Mouse (Mus musculus) MEL (cell line): ENCODE measurements around the gene Sept9. TPM values are rescaled to one million over a fixed set of nuclear protein-coding genes. Genes with fewer than 3 reads are reported as not detected.

Source experiments
- DNase-seq: peaks from one replicate; pipeline ENCODE4 v3.0.0; 2011; ENCODE audit warnings: low read depth, low spot score
- H3K27ac ChIP-seq: 2 replicates; pipeline ENCODE4 v1.5.1; 2012; ENCODE audit warnings: low read depth, mild to moderate bottlenecking, control low read depth, low read length, moderate library complexity; ENCODE audit not compliant: control insufficient read depth
- H3K27me3 ChIP-seq, 2 experiments: fragments of 150-350 bp in 1 of 2; sonication (generic) in 1 of 2; 2 replicates each; pipeline ENCODE4 v1.6.1; 2012; ENCODE audit warnings: low read length in 2 of 2, mild to moderate bottlenecking in 2 of 2, improper control_type of control experiment in 1 of 2, moderate library complexity in 1 of 2; ENCODE audit not compliant: insufficient read depth in 2 of 2, control insufficient read depth in 1 of 2
- H3K36me3 ChIP-seq, 2 experiments: 2 replicates each; pipeline ENCODE4 v1.6.1; 2012 to 2014; ENCODE audit warnings: low read length in 2 of 2, improper control_type of control experiment in 1 of 2, inconsistent platforms in 1 of 2, mild to moderate bottlenecking in 1 of 2; ENCODE audit not compliant: insufficient read depth in 2 of 2, control insufficient read depth in 1 of 2
- H3K4me1 ChIP-seq, 2 experiments: fragments of 150-350 bp in 1 of 2; sonication (generic) in 1 of 2; 2 replicates each; pipeline ENCODE4 v1.6.1; 2012; ENCODE audit warnings: low read length in 2 of 2, improper control_type of control experiment in 1 of 2, mild to moderate bottlenecking in 1 of 2; ENCODE audit not compliant: insufficient read depth in 2 of 2, control insufficient read depth in 1 of 2
- H3K4me3 ChIP-seq, 2 experiments: fragments of 150-350 bp in 1 of 2; sonication (generic) in 1 of 2; 2 replicates each; pipeline ENCODE4 v1.5.1; 2012; ENCODE audit warnings: low read depth in 2 of 2, low read length in 2 of 2, mild to moderate bottlenecking in 2 of 2, moderate library complexity in 2 of 2, control low read depth in 1 of 2, improper control_type of control experiment in 1 of 2; ENCODE audit not compliant: control insufficient read depth in 1 of 2, insufficient read depth in 1 of 2
- H3K79me2 ChIP-seq: 2 replicates; pipeline ENCODE4 v1.6.1; 2012; ENCODE audit warnings: mild to moderate bottlenecking, low read length, moderate library complexity; ENCODE audit not compliant: control insufficient read depth, poor library complexity, insufficient read depth
- H3K9ac ChIP-seq: 2 replicates; pipeline ENCODE4 v1.6.1; 2012; ENCODE audit warnings: low read depth, mild to moderate bottlenecking, control low read depth, low read length, moderate library complexity; ENCODE audit not compliant: control insufficient read depth, poor library complexity, severe bottlenecking
- H3K9me3 ChIP-seq: fragments of 150-350 bp; sonication (generic); replicated peaks from 2 replicates; pipeline ENCODE4 v1.6.1; 2012; ENCODE audit warnings: mild to moderate bottlenecking, low read length, improper control_type of control experiment, moderate library complexity; ENCODE audit not compliant: insufficient read depth
- BHLHE40 ChIP-seq: IDR thresholded peaks from 2 replicates; pipeline ENCODE4 v1.6.1; 2012; ENCODE audit warnings: low read depth, mild to moderate bottlenecking, inconsistent platforms, low read length, improper control_type of control experiment, borderline replicate concordance
- CHD1 ChIP-seq: IDR thresholded peaks from 2 replicates; pipeline ENCODE4 v1.6.1; 2012; ENCODE audit warnings: low read depth, mild to moderate bottlenecking, inconsistent platforms, low read length, improper control_type of control experiment
- CHD2 ChIP-seq: IDR thresholded peaks from 2 replicates; pipeline ENCODE4 v1.6.1; 2011; ENCODE audit warnings: low read length, improper control_type of control experiment
- CTCF ChIP-seq, 3 experiments: IDR thresholded peaks in 2 of 3; conservative IDR thresholded peaks in 1 of 3; 2 replicates each; pipeline ENCODE4 v1.5.1; 2011 to 2012; ENCODE audit warnings: low read length in 3 of 3, low read depth in 2 of 3, mild to moderate bottlenecking in 2 of 3, improper control_type of control experiment in 1 of 3, inconsistent platforms in 1 of 3, mixed read lengths in 1 of 3, moderate library complexity in 1 of 3; ENCODE audit not compliant: control insufficient read depth in 1 of 3, insufficient read depth in 1 of 3, poor library complexity in 1 of 3, severe bottlenecking in 1 of 3
- E2F4 ChIP-seq: IDR thresholded peaks from 2 replicates; pipeline ENCODE4 v1.6.1; 2011; ENCODE audit warnings: low read depth, low read length, improper control_type of control experiment, borderline replicate concordance
- ELF1 ChIP-seq: IDR thresholded peaks from 2 replicates; pipeline ENCODE4 v1.6.1; 2014; ENCODE audit warnings: low read depth, mild to moderate bottlenecking, inconsistent platforms, low read length, improper control_type of control experiment, moderate library complexity
- EP300 ChIP-seq, 2 experiments: IDR thresholded peaks; 2 replicates each; pipeline ENCODE4 v1.6.1; 2011; ENCODE audit warnings: improper control_type of control experiment in 2 of 2, low read length in 2 of 2, low read depth in 1 of 2, mild to moderate bottlenecking in 1 of 2
- GABPA ChIP-seq: IDR thresholded peaks from 2 replicates; pipeline ENCODE4 v1.6.1; 2012; ENCODE audit warnings: low read depth, mild to moderate bottlenecking, inconsistent platforms, low read length, improper control_type of control experiment, moderate library complexity
- JUND ChIP-seq: IDR thresholded peaks from 2 replicates; pipeline ENCODE4 v1.6.1; 2011; ENCODE audit warnings: low read depth, mild to moderate bottlenecking, improper control_type of control experiment, low read length
- KAT2A ChIP-seq: conservative IDR thresholded peaks from 2 replicates; pipeline ENCODE4 v1.6.1; 2012; ENCODE audit warnings: low read depth, low read length, improper control_type of control experiment, inconsistent platforms
- MAFK ChIP-seq: IDR thresholded peaks from 2 replicates; pipeline ENCODE4 v1.6.1; 2011; ENCODE audit warnings: low read depth, mild to moderate bottlenecking, low read length, improper control_type of control experiment, borderline replicate concordance
- MAX ChIP-seq: IDR thresholded peaks from 2 replicates; pipeline ENCODE4 v1.6.1; 2011; ENCODE audit warnings: low read length, improper control_type of control experiment
- MAZ ChIP-seq: IDR thresholded peaks from 2 replicates; pipeline ENCODE4 v1.6.1; 2012; ENCODE audit warnings: low read depth, mild to moderate bottlenecking, inconsistent platforms, low read length, improper control_type of control experiment
- MXI1 ChIP-seq: IDR thresholded peaks from 2 replicates; pipeline ENCODE4 v1.6.1; 2011; ENCODE audit warnings: mild to moderate bottlenecking, low read depth, low read length, improper control_type of control experiment
- MYB ChIP-seq: IDR thresholded peaks from 2 replicates; pipeline ENCODE4 v1.6.1; 2011; ENCODE audit warnings: mild to moderate bottlenecking, low read depth, low read length, improper control_type of control experiment
- MYC ChIP-seq: IDR thresholded peaks from 2 replicates; pipeline ENCODE4 v1.6.1; 2011; ENCODE audit warnings: low read depth, mild to moderate bottlenecking, low read length, improper control_type of control experiment, moderate library complexity
- NELFE ChIP-seq: IDR thresholded peaks from 2 replicates; pipeline ENCODE4 v1.6.1; 2011; ENCODE audit warnings: low read depth, low read length, improper control_type of control experiment
- NRF1 ChIP-seq: IDR thresholded peaks from 2 replicates; pipeline ENCODE4 v1.6.1; 2014; ENCODE audit warnings: low read depth, mild to moderate bottlenecking, inconsistent platforms, low read length, improper control_type of control experiment, moderate library complexity; ENCODE audit not compliant: poor library complexity, insufficient read depth, severe bottlenecking
- POLR2A ChIP-seq, 2 experiments: IDR thresholded peaks; 2 replicates each; pipeline ENCODE4 v1.6.1; 2011 to 2012; ENCODE audit warnings: low read length in 2 of 2, mild to moderate bottlenecking in 2 of 2, control low read depth in 1 of 2, improper control_type of control experiment in 1 of 2, low read depth in 1 of 2, moderate library complexity in 1 of 2; ENCODE audit not compliant: control insufficient read depth in 1 of 2, insufficient read depth in 1 of 2, poor library complexity in 1 of 2
- POLR2AphosphoS2 ChIP-seq: IDR thresholded peaks from 2 replicates; pipeline ENCODE4 v1.6.1; 2011; ENCODE audit warnings: low read length, improper control_type of control experiment
- RAD21 ChIP-seq: IDR thresholded peaks from 2 replicates; pipeline ENCODE4 v1.6.1; 2011; ENCODE audit warnings: mild to moderate bottlenecking, low read depth, low read length, improper control_type of control experiment
- RCOR1 ChIP-seq: IDR thresholded peaks from 2 replicates; pipeline ENCODE4 v1.6.1; 2012; ENCODE audit warnings: low read depth, mild to moderate bottlenecking, inconsistent platforms, low read length, improper control_type of control experiment
- SIN3A ChIP-seq: IDR thresholded peaks from 2 replicates; pipeline ENCODE4 v1.6.1; 2012; ENCODE audit warnings: low read length, improper control_type of control experiment, inconsistent platforms
- SMC3 ChIP-seq: IDR thresholded peaks from 2 replicates; pipeline ENCODE4 v1.6.1; 2011; ENCODE audit warnings: low read depth, low read length, improper control_type of control experiment
- TAL1 ChIP-seq: IDR thresholded peaks from 2 replicates; pipeline ENCODE4 v1.6.1; 2012; ENCODE audit warnings: mild to moderate bottlenecking, inconsistent platforms, low read length, moderate library complexity, mixed read lengths
- TCF12 ChIP-seq: IDR thresholded peaks from 2 replicates; pipeline ENCODE4 v1.6.1; 2014; ENCODE audit warnings: low read depth, mild to moderate bottlenecking, inconsistent platforms, low read length, improper control_type of control experiment, moderate library complexity
- UBTF ChIP-seq: IDR thresholded peaks from 2 replicates; pipeline ENCODE4 v1.6.1; 2012; ENCODE audit warnings: low read depth, mild to moderate bottlenecking, inconsistent platforms, low read length, improper control_type of control experiment, moderate library complexity, borderline replicate concordance; ENCODE audit not compliant: insufficient read depth
- USF1 ChIP-seq: IDR thresholded peaks from 2 replicates; pipeline ENCODE4 v1.6.1; 2014; ENCODE audit warnings: low read depth, mild to moderate bottlenecking, inconsistent platforms, low read length, improper control_type of control experiment, moderate library complexity
- ZC3H11A ChIP-seq: IDR thresholded peaks from 2 replicates; pipeline ENCODE4 v1.6.1; 2012; ENCODE audit warnings: low read depth, mild to moderate bottlenecking, inconsistent platforms, low read length, improper control_type of control experiment
- ZKSCAN1 ChIP-seq: IDR thresholded peaks from 2 replicates; pipeline ENCODE4 v1.6.1; 2012; ENCODE audit warnings: low read depth, mild to moderate bottlenecking, inconsistent platforms, low read length, improper control_type of control experiment, moderate library complexity
- ZNF384 ChIP-seq: IDR thresholded peaks from 2 replicates; pipeline ENCODE4 v1.6.1; 2012; ENCODE audit warnings: low read depth, mild to moderate bottlenecking, inconsistent platforms, low read length, improper control_type of control experiment
- polyA plus RNA-seq, 2 experiments: library from polyadenylated mRNA; stranded (reverse) in 1 of 2; unstranded in 1 of 2; fragments of >175 nt in 1 of 2; fragments of >200 nt in 1 of 2; gene quantifications; 2 replicates each; pipeline versions ENCODE4 v1.2.1 to v1.2.4; 2012; ENCODE audit warnings: low replicate concordance in 2 of 2, low read depth in 1 of 2; ENCODE audit not compliant: insufficient read length in 2 of 2, insufficient read depth in 1 of 2, missing spikeins in 1 of 2
- total RNA-seq: library from RNA; depleted of rRNA; stranded (reverse); fragments of 300-350 nt; gene quantifications from 2 replicates; pipeline ENCODE4 v1.2.3, GENCODE M21; 2012

Gene Sept9
- total and polyA plus RNA-seq, 3 experiments, result 49.7 to 196 (median 163) TPM

GRCm38 (mm10) chr11:117292446-117292845 is 93.0 kb downstream of the Sept9 start (continued):
- TF ChIP-seq UBTF, result no peak
- TF ChIP-seq ZC3H11A, result peak; percentile 17; the same call in 1 of the 2 replicates
- peak; percentile 97 for TF ChIP-seq MAFK
- TF ChIP-seq EP300 (IDR thresholded peaks at IDR 0.05; ENCODE audit: low read depth in 1 of 2, low read length in 2 of 2), result peak; percentile 87 to 92
- TF ChIP-seq CHD2, result no peak
- TF ChIP-seq KAT2A, result no peak
- peak; percentile 88; the same call in 1 of the 2 replicates for TF ChIP-seq E2F4
- TF ChIP-seq POLR2A (IDR thresholded peaks at IDR 0.05; ENCODE audit: control insufficient read depth in 1 of 2, insufficient read depth in 1 of 2, low read depth in 1 of 2, low read length in 2 of 2, poor library complexity in 1 of 2), result no peak
- peak; percentile 85; the same call in 1 of the 2 replicates for TF ChIP-seq GABPA
- TF ChIP-seq RCOR1, result peak; percentile 69
- TF ChIP-seq RAD21, result no peak
- no peak for TF ChIP-seq JUND

GRCm38 (mm10) chr11:117295266-117295665 is 95.8 kb downstream of the Sept9 start:
- H3K27me3 ChIP-seq, result no peaks in the 10 kb centered on the region
- no peak overlapping the region for H3K27ac ChIP-seq
- no peak overlapping the region for H3K9ac ChIP-seq
- no peaks in the 10 kb centered on the region for H3K79me2 ChIP-seq
- no peak for DNase-seq
- H3K36me3 ChIP-seq, result peaks cover 0 to 12% of the 10 kb centered on the region in 2 experiments; a peak in 2 of 4 replicates
- peaks cover 11 to 22% of the 10 kb centered on the region in 2 experiments for H3K4me1 ChIP-seq
- no peaks in the 10 kb centered on the region for H3K9me3 ChIP-seq
- H3K4me3 ChIP-seq, result no peak overlapping the region
- TF ChIP-seq BHLHE40, result no peak
- TF ChIP-seq MXI1, result no peak
- TF ChIP-seq POLR2AphosphoS2, result no peak
- no peak for TF ChIP-seq MYB
- no peak for TF ChIP-seq SIN3A
- no peak for TF ChIP-seq MAZ
- no peak for TF ChIP-seq TCF12
- no peak for TF ChIP-seq MAX

GRCm38 (mm10) chr11:117296116-117296499 is 96.6 kb downstream of the Sept9 start:
- Histone ChIP-seq H3K27me3 (no peaks in the 10 kb centered on the region), H3K36me3 (peaks cover 0 to 12% of the 10 kb centered on the region in 2 experiments; a peak in 2 of 4 replicates), H3K27ac (no peak overlapping the region), H3K9ac (no peak overlapping the region), H3K4me1 (peaks cover 11 to 22% of the 10 kb centered on the region in 2 experiments), H3K4me3 (no peak overlapping the region), H3K9me3 (no peaks in the 10 kb centered on the region), H3K79me2 (no peaks in the 10 kb centered on the region)
- TF ChIP-seq MYC, result no peak
- no peak for TF ChIP-seq POLR2A (IDR thresholded peaks at IDR 0.05; ENCODE audit: control insufficient read depth in 1 of 2, insufficient read depth in 1 of 2, low read depth in 1 of 2, low read length in 2 of 2, poor library complexity in 1 of 2)
- no peak for TF ChIP-seq ZKSCAN1
- no peak for TF ChIP-seq NRF1
- TF ChIP-seq RCOR1, result no peak
- TF ChIP-seq E2F4, result no peak
- TF ChIP-seq NELFE, result no peak
- no peak for TF ChIP-seq SMC3
- no peak for TF ChIP-seq ELF1
- TF ChIP-seq CHD1, result no peak
- TF ChIP-seq MAZ, result no peak
- no peak for TF ChIP-seq CTCF (IDR thresholded peaks at IDR 0.05 in 2 of 3, conservative IDR thresholded peaks at IDR 0.05 in 1 of 3; ENCODE audit: control insufficient read depth in 1 of 3, insufficient read depth in 1 of 3, low read depth in 2 of 3, low read length in 3 of 3, poor library complexity in 1 of 3, severe bottlenecking in 1 of 3)
- TF ChIP-seq TAL1, result no peak
- no peak for TF ChIP-seq ZNF384
- no peak for TF ChIP-seq JUND
- TF ChIP-seq MYB, result no peak
- no peak for TF ChIP-seq BHLHE40
- no peak for TF ChIP-seq USF1
- no peak for DNase-seq
